Mouse (Mus musculus) limb, embryonic 10.5 days (tissue): ENCODE results near the gene Ate1. TPM values are rescaled to one million over a fixed set of nuclear protein-coding genes. Genes with fewer than 3 reads are reported as not detected.

ENCODE experiments used
- DNase-seq: peaks from one replicate; pipeline ENCODE4 v3.0.0-alpha.2; 2017; ENCODE audit warnings: low spot score
- H3K27ac ChIP-seq: fragments of 300-500 bp; sonication (generic); 2 replicates; pipeline ENCODE4 v1.5.1; 2016; ENCODE audit warnings: mild to moderate bottlenecking
- H3K27me3 ChIP-seq: fragments of 300-500 bp; sonication (generic); 2 replicates; pipeline ENCODE4 v1.6.1; 2016; ENCODE audit warnings: low read depth, mild to moderate bottlenecking; ENCODE audit not compliant: poor library complexity, severe bottlenecking
- H3K36me3 ChIP-seq: fragments of 300-500 bp; sonication (generic); 2 replicates; pipeline ENCODE4 v1.6.1; 2016; ENCODE audit warnings: mild to moderate bottlenecking, moderate library complexity
- H3K4me1 ChIP-seq: fragments of 300-500 bp; sonication (generic); 2 replicates; pipeline ENCODE4 v1.6.1; 2016
- H3K4me3 ChIP-seq: fragments of 300-500 bp; sonication (generic); 2 replicates; pipeline ENCODE4 v1.5.1; 2016; ENCODE audit warnings: mild to moderate bottlenecking, moderate library complexity
- H3K9me3 ChIP-seq: fragments of 300-500 bp; sonication (generic); replicated peaks from 2 replicates; pipeline ENCODE4 v1.6.1; 2016; ENCODE audit warnings: mild to moderate bottlenecking
- WGBS: fragments of 180-500 bp; shearing (Covaris S2); methylation state at CpG from one replicate; pipeline ENCODE4 v1.1.7; 2016; 5-methylcytosine and 5-hydroxymethylcytosine counted together
- polyA plus RNA-seq: library from polyadenylated mRNA; unstranded; fragments of >200 nt; fragmentation: Nextera tagmentation; extraction: Ambion mirVana; gene quantifications from 2 replicates; pipeline ENCODE4 v1.2.1, GENCODE M21; 2016

The Ate1 gene
- polyA plus RNA-seq = 37.9 and 42.6 TPM in 2 replicates

GRCm38 (mm10) chr7:130520049-130520425 is at the start of gene Ate1:
Gene Ate1 (minus strand): TSS chr7:130520369.
- no peaks in the 10 kb centered on the region for H3K9me3 ChIP-seq
- 24% methylated on average over 20 of the region's 20 CpGs for WGBS

GRCm38 (mm10) chr7:130568783-130569436 is 48.7 kb upstream of the Ate1 start:
- no peaks in the 10 kb centered on the region for H3K36me3 ChIP-seq
- WGBS = 63% methylated on average over 9 of the region's 9 CpGs
- H3K27me3 ChIP-seq = no peaks in the 10 kb centered on the region
- no peak overlapping the region for H3K4me3 ChIP-seq
- peaks cover 6% of the 10 kb centered on the region for H3K4me1 ChIP-seq
- H3K27ac ChIP-seq = peak overlapping the region; percentile 5; the same call in 1 of the 2 replicates
- DNase-seq = no peak
- H3K9me3 ChIP-seq = no peaks in the 10 kb centered on the region

More at GRCm38 (mm10) chr7:130520049-130520425, at the start of gene Ate1:
- Histone ChIP-seq H3K27ac (peak within 1 kb of the TSS; percentile 99), H3K4me1 (peaks cover 18% of the 10 kb centered on the region), H3K36me3 (peaks cover 2% of the 10 kb centered on the region), H3K4me3 (peak within 1 kb of the TSS; percentile 76), H3K27me3 (no peaks in the 10 kb centered on the region)
- no peak for DNase-seq

- Histone ChIP-seq H3K27me3 (no peaks in the 10 kb centered on the region), H3K4me3 (no peak overlapping the region), H3K27ac (no peak overlapping the region), H3K9me3 (no peaks in the 10 kb centered on the region), H3K36me3 (no peaks in the 10 kb centered on the region), H3K4me1 (peaks cover 6% of the 10 kb centered on the region)
- 72% methylated on average over 3 of the region's 3 CpGs for WGBS
- DNase-seq = no peak
Measured at GRCm38 (mm10) chr7:130564596-130564995, 44.4 kb upstream of the Ate1 start.

GRCm38 (mm10) chr7:130563880-130564279 is 43.7 kb upstream of the Ate1 start:
- Histone ChIP-seq H3K36me3 (no peaks in the 10 kb centered on the region), H3K4me3 (no peak overlapping the region), H3K27ac (no peak overlapping the region), H3K27me3 (no peaks in the 10 kb centered on the region), H3K4me1 (peaks cover 2% of the 10 kb centered on the region; the same call in 1 of the 2 replicates), H3K9me3 (no peaks in the 10 kb centered on the region)
- DNase-seq = no peak
- 71% methylated on average over 4 of the region's 4 CpGs for WGBS

- no peaks in the 10 kb centered on the region for H3K27me3 ChIP-seq
- H3K9me3 ChIP-seq = no peaks in the 10 kb centered on the region
- 85% methylated on average over 4 of the region's 4 CpGs for WGBS
- no peaks in the 10 kb centered on the region for H3K36me3 ChIP-seq
- no peak overlapping the region for H3K4me3 ChIP-seq
- H3K27ac ChIP-seq = no peak overlapping the region
- no peaks in the 10 kb centered on the region for H3K4me1 ChIP-seq
- no peak for DNase-seq
Measured at GRCm38 (mm10) chr7:130563276-130563675, 43.1 kb upstream of the Ate1 start.

GRCm38 (mm10) chr7:130560933-130561332 is 40.8 kb upstream of the Ate1 start:
- Histone ChIP-seq H3K4me3 (no peak overlapping the region), H3K27me3 (no peaks in the 10 kb centered on the region), H3K36me3 (no peaks in the 10 kb centered on the region), H3K4me1 (no peaks in the 10 kb centered on the region), H3K27ac (no peak overlapping the region), H3K9me3 (no peaks in the 10 kb centered on the region)
- DNase-seq = no peak
- WGBS = 94% methylated on average over 1 of the region's 1 CpGs

- Histone ChIP-seq H3K9me3 (no peaks in the 10 kb centered on the region), H3K36me3 (no peaks in the 10 kb centered on the region), H3K27me3 (no peaks in the 10 kb centered on the region), H3K27ac (no peak overlapping the region), H3K4me3 (no peak overlapping the region), H3K4me1 (no peaks in the 10 kb centered on the region)
- DNase-seq = no peak
- WGBS = 82% methylated on average over 4 of the region's 4 CpGs
Measured at GRCm38 (mm10) chr7:130558592-130558991, 38.4 kb upstream of the Ate1 start.

GRCm38 (mm10) chr7:130555597-130555996 is 35.4 kb upstream of the Ate1 start:
- 88% methylated on average over 5 of the region's 5 CpGs for WGBS
- Histone ChIP-seq H3K9me3 (no peaks in the 10 kb centered on the region), H3K27ac (no peak overlapping the region), H3K36me3 (no peaks in the 10 kb centered on the region), H3K4me1 (peaks cover 7% of the 10 kb centered on the region), H3K27me3 (no peaks in the 10 kb centered on the region), H3K4me3 (no peak overlapping the region)
- no peak for DNase-seq

GRCm38 (mm10) chr7:130553321-130553720 is 33.2 kb upstream of the Ate1 start:
- Histone ChIP-seq H3K27me3 (no peaks in the 10 kb centered on the region), H3K9me3 (no peaks in the 10 kb centered on the region), H3K36me3 (no peaks in the 10 kb centered on the region), H3K27ac (no peak overlapping the region), H3K4me1 (peaks cover 7% of the 10 kb centered on the region), H3K4me3 (no peak overlapping the region)
- no peak for DNase-seq
- WGBS = 75% methylated on average over 4 of the region's 4 CpGs

GRCm38 (mm10) chr7:130552780-130553179 is 32.6 kb upstream of the Ate1 start:
- Histone ChIP-seq H3K27ac (no peak overlapping the region), H3K4me3 (no peak overlapping the region), H3K9me3 (no peaks in the 10 kb centered on the region), H3K36me3 (no peaks in the 10 kb centered on the region), H3K4me1 (peaks cover 7% of the 10 kb centered on the region), H3K27me3 (no peaks in the 10 kb centered on the region)
- WGBS = 81% methylated on average over 5 of the region's 5 CpGs
- DNase-seq = no peak

- Histone ChIP-seq H3K4me1 (peaks cover 15% of the 10 kb centered on the region), H3K9me3 (no peaks in the 10 kb centered on the region), H3K27me3 (no peaks in the 10 kb centered on the region), H3K36me3 (peaks cover 29% of the 10 kb centered on the region), H3K4me3 (peak overlapping the region; percentile 71), H3K27ac (peak overlapping the region; percentile 97)
- WGBS = 86% methylated on average over 12 of the region's 12 CpGs
- DNase-seq = no peak
Measured at GRCm38 (mm10) chr7:130547635-130548175, 27.5 kb upstream of the Ate1 start.

GRCm38 (mm10) chr7:130546791-130547484 is 26.8 kb upstream of the Ate1 start:
- DNase-seq = peak; percentile 97
- Histone ChIP-seq H3K27ac (peak overlapping the region; percentile 97), H3K4me1 (peaks cover 13% of the 10 kb centered on the region), H3K4me3 (peak overlapping the region; percentile 71), H3K9me3 (no peaks in the 10 kb centered on the region), H3K36me3 (peaks cover 37% of the 10 kb centered on the region), H3K27me3 (no peaks in the 10 kb centered on the region)
- under 1% methylated on average over 84 of the region's 84 CpGs for WGBS

GRCm38 (mm10) chr7:130546421-130546790 is 26.2 kb upstream of the Ate1 start:
- Histone ChIP-seq H3K27me3 (no peaks in the 10 kb centered on the region), H3K4me3 (peak overlapping the region; percentile 71), H3K27ac (peak overlapping the region; percentile 97), H3K9me3 (no peaks in the 10 kb centered on the region), H3K4me1 (peaks cover 13% of the 10 kb centered on the region), H3K36me3 (peaks cover 42% of the 10 kb centered on the region)
- WGBS = 10% methylated on average over 7 of the region's 7 CpGs
- DNase-seq = no peak
